Mouse (Mus musculus): ENCODE data around the gene Hoxa2. TPM values are rescaled to one million over a fixed set of nuclear protein-coding genes. Genes with fewer than 3 reads are reported as not detected.

The Hoxa2 gene
- total and polyA plus RNA-seq, 2 experiments from 2014 or later, result 3.0 TPM; not detected in 1

DNA sequence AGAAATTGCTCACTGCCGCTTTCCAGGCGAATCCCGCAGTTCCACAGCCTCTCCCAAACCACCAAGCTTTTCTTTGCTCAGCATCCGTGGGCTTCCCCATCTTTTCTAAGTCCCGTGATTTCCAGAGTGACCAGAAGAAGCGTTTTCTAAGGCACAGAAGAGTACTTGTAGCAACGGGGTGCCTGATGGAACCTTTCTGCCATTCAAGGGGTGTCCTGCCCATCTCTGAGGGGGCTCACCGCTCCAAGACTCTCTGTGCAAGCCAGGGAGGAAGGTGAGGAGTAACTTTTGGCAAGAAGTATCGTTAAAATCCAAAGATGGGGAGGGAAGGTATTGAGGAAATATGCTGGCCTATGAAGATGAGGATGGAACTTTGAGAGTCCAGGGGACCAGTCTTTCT is 13.2 kb upstream of the Hoxa2 start:
- no peak overlapping the region for H3K27ac ChIP-seq (ENCODE audit: low read depth, low read length)

DNA sequence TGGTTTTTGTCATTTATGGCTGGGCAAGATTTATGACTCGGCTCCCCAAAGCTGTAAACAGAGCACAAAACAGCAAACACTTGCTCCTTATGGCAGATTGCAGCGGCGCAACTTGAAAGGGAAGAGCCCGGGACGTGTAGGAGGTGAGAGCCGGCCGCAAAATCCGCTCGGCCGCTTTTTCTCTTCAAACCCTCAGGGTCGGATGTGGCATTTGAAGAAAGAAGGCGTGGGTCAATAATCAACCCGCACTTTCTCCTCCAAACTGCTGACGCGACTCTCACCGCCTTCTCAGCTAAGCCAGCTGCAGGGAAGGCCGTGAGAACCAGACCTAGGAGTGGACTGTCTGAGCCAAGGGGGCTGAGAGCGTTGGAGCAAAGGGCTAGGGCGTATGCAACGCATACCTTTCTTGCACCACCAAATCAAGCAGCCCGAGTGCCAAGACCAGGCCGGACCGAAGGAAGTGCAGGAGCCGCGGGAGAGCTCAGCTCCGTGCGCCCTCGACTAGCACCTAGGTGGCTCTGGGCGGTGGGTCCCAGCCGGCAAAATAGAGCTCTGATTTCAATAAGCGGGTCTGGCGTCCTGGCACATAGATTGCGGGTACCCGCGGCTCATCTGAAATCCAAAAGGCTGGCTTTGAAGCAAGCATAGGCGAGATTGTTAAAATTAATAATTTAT is 12.6 kb upstream of the Hoxa2 start, which contains the start of gene 5730596B20Rik:
Gene 5730596B20Rik (plus strand): TSS at position 438 of the 675 bp plus-strand sequence.
- under 1% methylated on average over 36 of the region's 36 CpGs for WGBS
- Histone ChIP-seq H3K36me3 (ENCODE audit: insufficient read depth, low read length) (no peaks in the 10 kb centered on the region), H3K4me3 (ENCODE audit: low read depth, low read length) (no peak within 1 kb of the TSS), H3K9me3 (ENCODE audit: low read length) (no peaks in the 10 kb centered on the region), H3K4me1 (ENCODE audit: insufficient read depth, low read length) (no peaks in the 10 kb centered on the region), H3K4me2 (ENCODE audit: low read depth, low read length, poor library complexity, severe bottlenecking) (no peak within 1 kb of the TSS), H3K9ac (replicated peaks; ENCODE audit: low read length, poor library complexity, severe bottlenecking) (no peak within 1 kb of the TSS), H3K27me3 (ENCODE audit: insufficient read depth, low read length) (peaks cover 88% of the 10 kb centered on the region), H3K27ac (ENCODE audit: low read depth, low read length) (no peak within 1 kb of the TSS)
- no peak for DNase-seq (ENCODE audit: low spot score)
- ATAC-seq (ENCODE audit: low FRiP score), result no peak
- no peak for TF ChIP-seq CTCF (IDR thresholded peaks at IDR 0.05)

More for the DNA sequence above, 13.2 kb upstream of the Hoxa2 start:
- no peak for TF ChIP-seq CTCF (IDR thresholded peaks at IDR 0.05)
- DNase-seq (ENCODE audit: low spot score) (no peak), ATAC-seq (ENCODE audit: low FRiP score) (no peak)
- Histone ChIP-seq H3K9ac (replicated peaks; ENCODE audit: low read length, poor library complexity, severe bottlenecking) (no peak overlapping the region), H3K36me3 (ENCODE audit: insufficient read depth, low read length) (no peaks in the 10 kb centered on the region), H3K27me3 (ENCODE audit: insufficient read depth, low read length) (peaks cover 88% of the 10 kb centered on the region), H3K4me3 (ENCODE audit: low read depth, low read length) (no peak overlapping the region), H3K4me1 (ENCODE audit: insufficient read depth, low read length) (no peaks in the 10 kb centered on the region), H3K9me3 (ENCODE audit: low read length) (no peaks in the 10 kb centered on the region), H3K4me2 (ENCODE audit: low read depth, low read length, poor library complexity, severe bottlenecking) (no peak overlapping the region)
- 2% methylated on average over 9 of the region's 9 CpGs for WGBS

DNA sequence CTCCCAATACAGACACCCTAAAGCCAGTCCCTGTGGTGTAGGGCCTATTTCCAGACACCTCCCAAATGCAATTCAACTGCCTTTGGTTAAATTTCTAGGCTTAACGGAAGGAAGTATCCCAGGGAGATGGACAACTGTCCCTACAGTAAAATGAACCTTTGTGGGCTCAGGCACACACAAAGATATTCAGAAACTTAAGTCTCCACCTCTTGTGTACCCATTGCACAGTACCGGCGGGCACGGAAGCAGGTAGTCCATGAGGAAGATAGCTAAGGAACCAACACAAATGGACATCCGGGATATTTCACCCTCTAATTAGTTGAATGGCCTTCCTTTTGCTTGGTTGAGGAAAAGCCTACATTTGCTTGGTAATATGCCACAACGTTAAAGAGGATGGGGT is 11.8 kb upstream of the Hoxa2 start:
- Histone ChIP-seq H3K36me3 (ENCODE audit: insufficient read depth, low read length) (no peaks in the 10 kb centered on the region), H3K4me3 (ENCODE audit: low read depth, low read length) (no peak overlapping the region), H3K4me1 (ENCODE audit: insufficient read depth, low read length) (no peaks in the 10 kb centered on the region), H3K9me3 (ENCODE audit: low read length) (no peaks in the 10 kb centered on the region), H3K27ac (ENCODE audit: low read depth, low read length) (no peak overlapping the region), H3K4me2 (ENCODE audit: low read depth, low read length, poor library complexity, severe bottlenecking) (no peak overlapping the region), H3K9ac (replicated peaks; ENCODE audit: low read length, poor library complexity, severe bottlenecking) (no peak overlapping the region), H3K27me3 (ENCODE audit: insufficient read depth, low read length) (peaks cover 88% of the 10 kb centered on the region)
- TF ChIP-seq CTCF (IDR thresholded peaks at IDR 0.05), result no peak
- 2% methylated on average over 6 of the region's 6 CpGs for WGBS
- DNase-seq (ENCODE audit: low spot score) (no peak), ATAC-seq (ENCODE audit: low FRiP score) (no peak)

DNA sequence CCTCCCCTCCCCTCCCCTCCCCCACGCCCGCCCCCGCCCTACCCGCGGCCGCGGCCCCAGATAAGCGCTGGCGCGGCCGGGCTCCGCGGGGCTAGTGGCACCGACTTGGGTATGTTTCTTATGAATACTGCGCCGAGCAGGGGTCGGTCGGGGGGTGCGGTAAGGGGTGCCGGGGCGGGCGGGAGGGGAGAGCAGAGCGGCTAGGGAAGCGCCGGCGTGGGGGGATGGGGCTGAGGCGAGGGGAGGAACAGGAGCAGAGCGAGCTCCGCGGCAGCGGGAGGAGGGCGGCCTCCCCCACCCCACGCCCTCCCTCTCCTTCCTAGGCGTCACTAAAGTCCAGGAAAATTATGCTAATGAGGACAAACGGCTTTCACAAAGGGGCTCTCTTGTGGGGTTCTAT is 11.2 kb upstream of the Hoxa2 start:
- WGBS, result under 1% methylated on average over 21 of the region's 35 CpGs
- Histone ChIP-seq H3K9ac (replicated peaks; ENCODE audit: low read length, poor library complexity, severe bottlenecking) (no peak overlapping the region), H3K36me3 (ENCODE audit: insufficient read depth, low read length) (no peaks in the 10 kb centered on the region), H3K27me3 (ENCODE audit: insufficient read depth, low read length) (peaks cover 88% of the 10 kb centered on the region), H3K4me2 (ENCODE audit: low read depth, low read length, poor library complexity, severe bottlenecking) (no peak overlapping the region), H3K4me1 (ENCODE audit: insufficient read depth, low read length) (no peaks in the 10 kb centered on the region), H3K9me3 (ENCODE audit: low read length) (no peaks in the 10 kb centered on the region), H3K4me3 (ENCODE audit: low read depth, low read length) (no peak overlapping the region), H3K27ac (ENCODE audit: low read depth, low read length) (no peak overlapping the region)
- ATAC-seq (ENCODE audit: low FRiP score), result no peak
- TF ChIP-seq CTCF (IDR thresholded peaks at IDR 0.05), result no peak
- no peak for DNase-seq (ENCODE audit: low spot score)

DNA sequence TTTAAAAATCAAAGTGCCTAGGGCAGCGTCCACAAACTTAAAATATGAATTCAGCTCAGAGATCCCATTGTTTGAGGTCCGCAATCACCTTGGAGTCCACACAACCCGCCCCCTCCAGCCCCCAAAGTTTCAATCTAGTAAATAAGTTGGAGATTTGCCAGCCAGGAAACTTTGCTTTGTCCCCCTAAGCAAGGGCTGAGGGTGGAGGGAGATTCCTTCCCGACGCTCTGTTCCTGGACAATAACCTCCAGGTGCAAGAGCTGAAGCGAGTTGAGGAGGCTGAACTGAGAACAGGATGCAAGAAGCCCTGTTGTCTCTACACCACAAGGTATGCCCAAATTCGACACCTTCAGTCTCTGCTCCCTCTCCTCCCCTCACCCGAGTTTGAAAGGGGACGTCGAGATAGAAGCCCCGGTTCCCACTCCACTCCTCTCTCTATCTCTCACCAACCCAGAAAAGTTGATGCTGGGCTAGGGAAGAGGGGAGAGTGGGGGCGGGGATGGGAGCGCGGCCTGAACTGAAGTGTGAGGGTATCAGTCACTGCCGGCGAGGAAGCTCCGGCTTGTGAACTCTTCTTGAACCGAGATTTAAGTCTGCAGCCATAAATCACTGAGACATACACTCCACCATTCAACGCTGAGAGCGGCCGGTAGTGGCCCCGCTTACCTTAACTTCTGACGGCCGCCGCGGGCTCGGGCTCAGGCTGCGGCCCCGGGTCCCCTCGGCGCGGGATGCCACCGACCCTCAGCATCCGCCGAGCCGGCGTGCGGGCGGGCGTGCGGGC is 10.5 kb upstream of the Hoxa2 start:
- no peaks in the 10 kb centered on the region for H3K4me1 ChIP-seq (ENCODE audit: insufficient read depth, low read length)
- ATAC-seq (ENCODE audit: low FRiP score), result no peak
- H3K27me3 ChIP-seq (ENCODE audit: insufficient read depth, low read length), result peaks cover 88% of the 10 kb centered on the region
- H3K9ac ChIP-seq (replicated peaks; ENCODE audit: low read length, poor library complexity, severe bottlenecking), result no peak overlapping the region
- no peak for DNase-seq (ENCODE audit: low spot score)
- no peak overlapping the region for H3K4me2 ChIP-seq (ENCODE audit: low read depth, low read length, poor library complexity, severe bottlenecking)
- H3K4me3 ChIP-seq (ENCODE audit: low read depth, low read length), result no peak overlapping the region
- WGBS, result 2% methylated on average over 38 of the region's 41 CpGs
- H3K27ac ChIP-seq (ENCODE audit: low read depth, low read length), result no peak overlapping the region
- no peaks in the 10 kb centered on the region for H3K9me3 ChIP-seq (ENCODE audit: low read length)
- no peaks in the 10 kb centered on the region for H3K36me3 ChIP-seq (ENCODE audit: insufficient read depth, low read length)
- TF ChIP-seq CTCF (IDR thresholded peaks at IDR 0.05), result no peak

DNA sequence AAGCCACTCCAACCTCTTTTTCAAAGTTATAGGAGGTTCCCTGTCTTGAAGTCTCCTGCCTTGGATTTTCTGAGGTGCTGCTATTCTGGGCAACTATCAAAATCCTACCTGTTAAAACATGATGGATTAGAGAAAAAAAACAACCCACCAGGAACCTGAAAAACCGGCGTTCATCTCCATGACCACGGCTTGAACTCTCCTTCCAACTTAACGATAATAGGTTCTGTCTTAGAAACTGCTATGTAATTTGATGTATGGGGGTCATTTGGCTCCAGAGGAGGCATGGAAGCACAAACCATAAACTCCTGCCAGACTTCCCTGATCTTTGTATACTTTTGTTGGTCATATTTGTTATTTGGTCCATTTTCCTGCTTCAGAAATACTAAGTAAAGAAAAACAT is 9.0 kb upstream of the Hoxa2 start:
- Histone ChIP-seq H3K27me3 (ENCODE audit: insufficient read depth, low read length) (peaks cover 82% of the 10 kb centered on the region), H3K27ac (ENCODE audit: low read depth, low read length) (no peak overlapping the region), H3K9me3 (ENCODE audit: low read length) (no peaks in the 10 kb centered on the region), H3K4me2 (ENCODE audit: low read depth, low read length, poor library complexity, severe bottlenecking) (no peak overlapping the region), H3K4me3 (ENCODE audit: low read depth, low read length) (no peak overlapping the region), H3K36me3 (ENCODE audit: insufficient read depth, low read length) (no peaks in the 10 kb centered on the region), H3K9ac (replicated peaks; ENCODE audit: low read length, poor library complexity, severe bottlenecking) (no peak overlapping the region), H3K4me1 (ENCODE audit: insufficient read depth, low read length) (no peaks in the 10 kb centered on the region)
- DNase-seq (ENCODE audit: low spot score) (no peak), ATAC-seq (ENCODE audit: low FRiP score) (no peak)
- WGBS, result 7% methylated on average over 4 of the region's 4 CpGs
- no peak for TF ChIP-seq CTCF (IDR thresholded peaks at IDR 0.05)

Measured in midbrain, postnatal 0 days (tissue).